Mouse (Mus musculus) ovary, postnatal 10 days (tissue): ENCODE results near the gene Fgfr4.

Experiments
- DNase-seq: peaks from one replicate; pipeline ENCODE4 v3.0.0; 2022; ENCODE audit warnings: low spot score

Gene Fgfr4

GRCm38 (mm10) chr13:55210193-55210970, 57.9 kb downstream of the Fgfr4 start:
- DNase-seq: peak; percentile 61

- DNase-seq: peak; percentile 83
Observed at GRCm38 (mm10) chr13:55210971-55211220, 58.5 kb downstream of the Fgfr4 start.

GRCm38 (mm10) chr13:55211221-55212010, 59.0 kb downstream of the Fgfr4 start:
- DNase-seq: peak; percentile 80

- DNase-seq: no peak
Observed at GRCm38 (mm10) chr13:55212011-55212360, 59.5 kb downstream of the Fgfr4 start.

GRCm38 (mm10) chr13:55212361-55213137, 60.1 kb downstream of the Fgfr4 start:
- DNase-seq: peak; percentile 69

- no peak for DNase-seq
Observed at GRCm38 (mm10) chr13:55213138-55213806, 60.8 kb downstream of the Fgfr4 start.
